Mouse (Mus musculus): ENCODE results near the gene Sirt7. TPM values are rescaled to one million over a fixed set of nuclear protein-coding genes. Genes with fewer than 3 reads are reported as not detected.

Gene Sirt7
- polyA plus RNA-seq, 1 experiment from 2014 or later, result 32.9 TPM

DNA sequence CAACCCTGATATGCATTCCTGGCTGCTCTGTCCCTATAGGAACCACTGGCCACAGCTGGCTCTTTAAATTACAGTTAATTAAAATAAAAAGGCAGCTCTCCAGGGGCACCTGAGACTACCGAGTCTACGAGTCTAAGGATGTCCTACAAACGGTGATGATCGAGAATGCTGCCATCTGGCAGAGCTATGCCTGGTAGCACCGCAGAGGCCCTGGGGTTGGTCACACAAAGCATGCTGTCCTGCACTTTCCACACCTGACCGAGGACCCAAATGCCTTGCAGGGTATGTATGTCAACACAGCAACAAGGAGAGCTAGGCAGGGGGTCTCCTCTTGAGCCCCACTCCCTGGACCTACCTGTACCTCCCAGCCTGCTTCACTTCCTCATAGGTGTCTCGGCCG, 11.1 kb downstream of the Sirt7 start:
- Histone ChIP-seq H3K4me1 (peaks cover 26% of the 10 kb centered on the region), H3K9me3 (no peaks in the 10 kb centered on the region), H3K27me3 (peaks cover 3% of the 10 kb centered on the region), H3K4me2 (no peak overlapping the region), H3K9ac (no peak overlapping the region), H3K36me3 (peaks cover 67% of the 10 kb centered on the region), H3K4me3 (no peak overlapping the region), H3K27ac (no peak overlapping the region)
- 80% methylated on average over 8 of the region's 8 CpGs for WGBS
- ATAC-seq (ENCODE audit: insufficient number of reproducible peaks, low FRiP score, low TSS enrichment, low read depth), result no peak

DNA sequence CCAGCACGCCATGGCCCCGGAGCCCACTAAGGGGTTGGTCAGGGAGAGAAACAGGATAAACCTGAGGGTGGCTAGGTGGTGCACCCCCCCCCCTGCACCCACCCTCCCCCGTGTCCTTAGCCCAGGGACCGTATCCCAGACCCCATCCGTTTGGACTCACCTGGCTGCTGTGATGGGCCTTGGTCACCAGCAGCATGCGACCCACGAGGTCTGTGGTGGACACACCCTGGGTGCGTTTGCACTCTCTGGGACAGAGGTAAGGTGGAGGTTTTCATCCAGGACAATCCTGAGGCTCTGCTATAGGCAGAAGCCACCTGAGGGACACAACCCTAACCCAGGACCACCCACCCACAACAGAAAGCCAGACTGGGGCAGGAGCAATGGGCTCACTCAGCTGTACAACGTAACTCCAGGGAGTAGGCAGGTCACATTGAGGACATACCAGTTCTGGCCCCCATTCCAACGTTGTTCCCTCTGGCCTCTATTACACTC, 11.5 kb downstream of the Sirt7 start:
- Histone ChIP-seq H3K27me3 (peaks cover 3% of the 10 kb centered on the region), H3K4me2 (no peak overlapping the region), H3K36me3 (peaks cover 62% of the 10 kb centered on the region), H3K27ac (no peak overlapping the region), H3K9me3 (no peaks in the 10 kb centered on the region), H3K4me1 (peaks cover 29% of the 10 kb centered on the region), H3K9ac (no peak overlapping the region), H3K4me3 (no peak overlapping the region)
- WGBS, result 86% methylated on average over 10 of the region's 10 CpGs
- no peak for ATAC-seq (ENCODE audit: insufficient number of reproducible peaks, low FRiP score, low TSS enrichment, low read depth)

DNA sequence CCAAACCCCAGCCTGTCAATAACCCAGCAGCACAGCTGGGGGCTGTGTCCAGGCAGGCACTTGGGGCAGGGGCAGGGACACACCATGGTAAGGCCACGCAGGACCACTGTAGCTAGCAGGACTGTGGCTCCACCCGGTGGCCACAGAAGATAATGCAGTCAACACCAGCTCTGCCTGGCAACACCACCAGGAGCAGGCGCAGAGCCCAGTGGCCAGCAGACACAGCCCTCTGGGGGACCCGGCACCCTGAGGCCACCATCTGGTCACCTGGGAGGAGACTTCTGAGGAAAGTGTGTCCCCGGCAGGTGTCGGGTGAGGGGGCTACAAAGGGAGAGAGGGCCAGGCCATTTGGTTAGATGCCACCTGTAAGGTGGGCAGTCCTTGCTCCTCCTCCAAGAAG, 12.3 kb downstream of the Sirt7 start:
- peaks cover 57% of the 10 kb centered on the region for H3K36me3 ChIP-seq
- WGBS, result 35% methylated on average over 6 of the region's 6 CpGs
- H3K4me2 ChIP-seq, result no peak overlapping the region
- no peak for ATAC-seq (ENCODE audit: insufficient number of reproducible peaks, low FRiP score, low TSS enrichment, low read depth)
- no peak overlapping the region for H3K27ac ChIP-seq
- H3K9ac ChIP-seq, result no peak overlapping the region
- H3K4me1 ChIP-seq, result peaks cover 33% of the 10 kb centered on the region
- H3K4me3 ChIP-seq, result no peak overlapping the region
- H3K9me3 ChIP-seq, result no peaks in the 10 kb centered on the region
- H3K27me3 ChIP-seq, result peaks cover 6% of the 10 kb centered on the region

DNA sequence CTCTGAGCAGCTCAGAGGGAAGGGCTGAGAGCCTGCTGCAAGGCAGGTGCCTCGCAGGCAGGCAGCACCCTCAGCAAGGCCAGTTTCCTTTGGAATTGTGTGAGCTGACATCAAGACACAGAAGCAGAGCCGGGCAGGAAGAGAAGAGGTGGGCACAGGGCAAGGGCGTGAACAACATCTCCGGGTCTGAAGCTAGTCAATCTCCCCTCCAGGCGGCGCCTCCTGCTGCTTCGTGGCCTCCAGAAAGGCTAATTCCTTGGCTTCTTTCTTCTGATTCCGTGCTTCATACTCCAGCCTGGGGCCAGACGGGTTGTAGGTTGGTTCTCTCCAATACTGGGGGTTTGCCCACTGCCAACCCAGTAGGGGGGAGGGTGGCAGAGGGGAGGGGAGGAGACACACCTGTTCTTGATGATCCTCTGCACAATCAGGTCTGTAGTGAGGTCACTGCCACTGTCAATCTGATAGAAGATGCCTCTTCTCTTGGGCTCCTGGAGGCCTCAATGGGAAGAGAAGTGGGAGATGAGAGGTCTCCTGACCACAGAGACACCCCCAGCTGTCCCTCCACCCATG, 14.5 kb downstream of the Sirt7 start:
- Histone ChIP-seq H3K27me3 (peaks cover 6% of the 10 kb centered on the region), H3K4me2 (no peak overlapping the region), H3K36me3 (peaks cover 73% of the 10 kb centered on the region), H3K4me1 (peaks cover 19% of the 10 kb centered on the region), H3K9me3 (no peaks in the 10 kb centered on the region), H3K9ac (no peak overlapping the region), H3K4me3 (no peak overlapping the region), H3K27ac (no peak overlapping the region)
- WGBS, result 88% methylated on average over 9 of the region's 9 CpGs
- ATAC-seq (ENCODE audit: insufficient number of reproducible peaks, low FRiP score, low TSS enrichment, low read depth), result no peak

DNA sequence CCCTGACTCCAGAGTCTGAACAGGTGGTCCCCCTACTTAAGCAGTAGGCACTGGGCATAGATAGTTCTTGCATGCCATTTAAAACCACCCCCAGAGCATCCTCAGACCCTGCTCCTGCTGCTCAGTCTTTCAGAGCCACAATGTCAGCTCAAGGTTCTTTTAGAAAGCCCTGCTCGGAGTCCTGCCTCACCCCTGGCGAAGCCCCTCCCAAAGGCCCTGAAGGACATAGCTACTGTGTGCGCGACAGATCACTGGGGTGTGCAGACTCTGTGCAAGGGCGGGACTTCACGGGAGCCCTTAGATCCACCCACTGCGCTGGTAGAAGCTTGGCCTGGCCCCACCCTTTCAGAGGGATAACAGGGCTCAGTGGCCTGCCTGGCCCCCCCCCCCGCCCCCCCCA, 15.8 kb downstream of the Sirt7 start:
- H3K36me3 ChIP-seq, result peaks cover 77% of the 10 kb centered on the region

DNA sequence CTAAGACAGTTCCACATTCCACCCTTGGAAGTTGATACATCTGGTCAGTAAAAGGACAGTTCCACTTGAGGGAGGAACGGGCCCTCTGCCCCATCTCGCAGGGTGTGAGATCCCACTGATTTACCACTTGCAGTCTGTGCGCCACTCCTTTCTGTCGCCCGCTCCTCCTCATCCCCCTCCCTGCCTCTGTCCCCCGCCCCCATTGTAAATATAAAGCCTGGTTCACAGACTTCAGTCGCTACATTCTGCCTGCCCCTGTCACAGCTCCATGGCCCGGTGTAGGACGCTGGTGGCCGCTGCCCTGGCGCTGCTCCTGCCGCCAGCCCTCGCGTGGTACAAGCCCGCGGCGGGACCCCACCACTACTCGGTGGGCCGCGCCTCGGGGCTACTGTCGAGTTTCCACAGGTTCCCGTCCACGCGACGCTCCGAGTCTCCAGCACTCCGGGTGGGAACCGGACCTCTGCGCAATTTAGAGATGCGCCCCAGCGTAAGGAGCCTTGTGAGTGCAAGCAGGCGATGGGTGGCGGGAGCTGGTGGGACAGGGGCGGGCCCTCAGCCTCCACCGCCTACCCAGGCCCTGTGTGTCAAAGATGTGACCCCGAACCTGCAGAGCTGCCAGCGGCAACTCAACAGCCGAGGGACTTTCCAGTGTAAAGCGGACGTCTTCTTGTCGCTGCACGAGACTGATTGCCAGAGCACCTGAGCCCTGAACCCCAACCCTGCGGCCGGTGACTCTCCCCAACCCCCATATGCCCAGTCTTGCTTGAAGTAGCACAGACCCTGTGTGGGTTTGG, 16.6 kb downstream of the Sirt7 start, which contains the start of gene Npb:
Gene Npb, plus strand, starts transcription at position 237 of the 794 bp plus-strand sequence.
- Histone ChIP-seq H3K4me2 (peak within 1 kb of the TSS; percentile 58), H3K27me3 (peaks cover 6% of the 10 kb centered on the region), H3K9ac (peak within 1 kb of the TSS; percentile 26), H3K27ac (no peak within 1 kb of the TSS), H3K4me3 (peak within 1 kb of the TSS; percentile 33), H3K9me3 (no peaks in the 10 kb centered on the region), H3K36me3 (peaks cover 78% of the 10 kb centered on the region), H3K4me1 (peaks cover 19% of the 10 kb centered on the region)
- no peak for ATAC-seq (ENCODE audit: insufficient number of reproducible peaks, low FRiP score, low TSS enrichment, low read depth)
- WGBS, result 5% methylated on average over 45 of the region's 45 CpGs

More for the DNA sequence above, 15.8 kb downstream of the Sirt7 start:
- no peak overlapping the region for H3K4me2 ChIP-seq
- H3K9ac ChIP-seq, result no peak overlapping the region
- WGBS, result 35% methylated on average over 8 of the region's 8 CpGs
- no peak overlapping the region for H3K4me3 ChIP-seq
- H3K4me1 ChIP-seq, result peaks cover 19% of the 10 kb centered on the region
- H3K9me3 ChIP-seq, result no peaks in the 10 kb centered on the region
- H3K27ac ChIP-seq, result no peak overlapping the region
- H3K27me3 ChIP-seq, result peaks cover 6% of the 10 kb centered on the region
- no peak for ATAC-seq (ENCODE audit: insufficient number of reproducible peaks, low FRiP score, low TSS enrichment, low read depth)

DNA sequence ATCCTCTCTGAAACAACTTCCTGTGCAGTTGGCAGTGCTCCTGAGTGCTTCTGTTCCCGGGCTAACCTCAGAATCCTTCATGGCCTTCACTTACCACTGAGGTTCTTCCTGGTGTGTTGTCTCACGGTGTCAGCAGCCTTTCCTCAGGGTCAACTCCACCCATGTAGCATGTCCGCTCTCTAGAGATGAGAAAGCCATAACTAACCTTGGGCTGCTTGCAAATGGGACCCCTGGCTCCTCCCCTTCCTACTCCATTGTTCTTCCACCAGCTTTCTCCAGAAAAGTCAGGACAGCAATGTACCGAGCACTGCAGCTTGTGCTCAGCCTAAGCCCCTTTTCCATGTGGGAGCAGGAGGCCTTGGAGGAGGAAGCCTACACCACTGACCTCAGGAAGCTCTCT, 18.3 kb downstream of the Sirt7 start:
- WGBS, result 82% methylated on average over 4 of the region's 4 CpGs
- H3K9me3 ChIP-seq, result no peaks in the 10 kb centered on the region
- H3K27me3 ChIP-seq, result peaks cover 6% of the 10 kb centered on the region
- H3K4me2 ChIP-seq, result no peak overlapping the region
- no peak overlapping the region for H3K4me3 ChIP-seq
- H3K36me3 ChIP-seq, result peaks cover 78% of the 10 kb centered on the region
- no peak overlapping the region for H3K9ac ChIP-seq
- H3K4me1 ChIP-seq, result peaks cover 19% of the 10 kb centered on the region
- no peak overlapping the region for H3K27ac ChIP-seq
- ATAC-seq (ENCODE audit: insufficient number of reproducible peaks, low FRiP score, low TSS enrichment, low read depth), result no peak

DNA sequence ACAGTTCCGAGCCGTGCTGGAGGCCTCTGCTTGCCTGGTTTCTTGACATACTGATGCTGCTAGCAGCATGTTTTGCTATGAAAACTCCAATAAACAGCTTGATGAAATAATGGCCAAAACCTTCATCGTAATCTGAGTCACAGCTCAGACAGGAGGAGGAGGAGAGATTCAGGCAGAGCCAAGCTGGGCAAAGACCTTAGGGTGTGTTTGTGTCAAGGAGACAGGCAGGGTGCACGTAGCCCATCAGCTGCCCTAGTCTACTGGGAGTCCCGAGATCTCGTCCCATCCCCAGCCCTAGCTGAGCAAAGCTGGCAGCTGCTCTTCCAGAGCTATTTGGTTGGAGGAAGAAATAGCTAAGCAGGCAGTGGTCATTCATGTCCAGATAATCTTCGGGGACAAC, 19.4 kb downstream of the Sirt7 start:
- Histone ChIP-seq H3K27me3 (peaks cover 6% of the 10 kb centered on the region), H3K27ac (no peak overlapping the region), H3K9ac (no peak overlapping the region), H3K4me3 (no peak overlapping the region), H3K4me1 (peaks cover 19% of the 10 kb centered on the region), H3K4me2 (no peak overlapping the region), H3K9me3 (no peaks in the 10 kb centered on the region), H3K36me3 (peaks cover 72% of the 10 kb centered on the region)
- WGBS, result 89% methylated on average over 7 of the region's 7 CpGs
- ATAC-seq (ENCODE audit: insufficient number of reproducible peaks, low FRiP score, low TSS enrichment, low read depth), result no peak

DNA sequence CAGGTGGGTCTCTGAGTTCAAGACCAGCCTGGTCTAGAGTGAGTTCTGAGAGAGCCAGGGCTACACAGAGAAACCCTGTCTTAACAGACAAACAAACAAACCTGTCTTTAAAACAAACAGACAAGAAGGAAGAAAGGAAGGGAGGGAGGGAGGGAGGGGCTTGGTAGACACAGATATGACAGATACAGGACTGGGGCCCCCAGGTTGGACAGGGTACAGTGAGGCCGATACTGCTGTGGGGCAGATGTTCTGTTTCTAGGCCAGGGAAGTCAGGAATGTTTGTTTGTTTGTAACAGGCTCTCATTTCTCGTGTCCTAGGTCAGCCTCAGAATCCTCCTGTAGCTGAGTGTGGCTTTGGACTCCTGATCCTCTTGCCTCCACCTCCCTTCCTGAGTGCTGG, 21.5 kb downstream of the Sirt7 start:
- Histone ChIP-seq H3K4me3 (no peak overlapping the region), H3K4me2 (no peak overlapping the region), H3K27ac (no peak overlapping the region), H3K36me3 (peaks cover 61% of the 10 kb centered on the region), H3K4me1 (peaks cover 17% of the 10 kb centered on the region), H3K9ac (no peak overlapping the region), H3K27me3 (peaks cover 3% of the 10 kb centered on the region; the same call in 1 of the 2 replicates), H3K9me3 (no peaks in the 10 kb centered on the region)
- ATAC-seq (ENCODE audit: insufficient number of reproducible peaks, low FRiP score, low TSS enrichment, low read depth), result no peak
- WGBS, result 79% methylated on average over 2 of the region's 2 CpGs

DNA sequence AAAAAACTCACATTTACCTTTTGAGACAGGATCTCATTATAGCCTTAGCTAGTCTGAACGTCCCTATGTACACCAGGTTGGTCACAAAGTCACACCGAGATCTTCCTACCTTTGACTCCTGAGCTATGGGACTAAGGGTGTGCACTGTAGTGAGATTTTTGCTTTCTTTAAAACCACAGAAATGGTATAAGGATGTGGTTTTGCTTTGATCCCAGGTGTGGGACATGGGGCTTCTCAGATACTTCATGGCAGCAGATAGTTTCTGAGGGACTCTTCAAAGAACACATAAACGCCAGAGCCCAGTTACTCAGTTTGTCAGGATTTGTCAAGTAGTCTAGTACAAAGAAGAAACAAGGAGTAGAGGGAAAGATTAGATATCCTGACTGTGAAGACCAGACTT, 24.3 kb downstream of the Sirt7 start:
- 94% methylated on average over 3 of the region's 3 CpGs for WGBS
- Histone ChIP-seq H3K4me1 (peaks cover 24% of the 10 kb centered on the region), H3K36me3 (peaks cover 58% of the 10 kb centered on the region), H3K27ac (no peak overlapping the region), H3K4me3 (no peak overlapping the region), H3K9ac (no peak overlapping the region), H3K9me3 (no peaks in the 10 kb centered on the region), H3K4me2 (no peak overlapping the region), H3K27me3 (no peaks in the 10 kb centered on the region)
- no peak for ATAC-seq (ENCODE audit: insufficient number of reproducible peaks, low FRiP score, low TSS enrichment, low read depth)

DNA sequence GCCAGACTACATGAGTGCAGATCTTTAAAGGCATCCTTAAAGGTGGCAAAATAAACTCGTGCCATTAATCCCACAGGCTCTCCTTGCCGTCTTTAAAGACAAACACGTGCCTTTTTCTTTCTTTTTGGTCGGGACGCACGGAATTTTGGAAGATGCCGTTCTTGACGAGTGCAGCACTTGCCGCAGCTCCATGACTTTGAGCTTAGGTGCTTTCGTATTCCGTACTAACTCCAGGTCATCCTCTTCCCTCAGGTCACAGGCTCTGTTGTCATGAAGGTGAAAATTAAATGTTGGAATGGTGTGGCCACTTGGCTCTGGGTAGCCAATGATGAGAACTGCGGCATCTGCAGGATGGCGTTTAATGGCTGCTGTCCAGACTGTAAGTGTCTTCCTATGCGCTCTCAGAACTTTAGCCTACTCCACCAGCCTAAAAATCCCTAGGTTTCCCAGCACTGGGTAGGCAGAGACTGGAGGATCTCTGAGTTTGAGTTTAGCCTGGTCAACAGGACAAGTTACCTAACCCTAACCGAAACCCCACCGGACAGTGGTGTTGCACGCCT, 26.0 kb downstream of the Sirt7 start:
- H3K4me1 ChIP-seq, result peaks cover 27% of the 10 kb centered on the region
- no peaks in the 10 kb centered on the region for H3K27me3 ChIP-seq
- H3K4me3 ChIP-seq, result peak overlapping the region; percentile 95
- H3K27ac ChIP-seq, result peak overlapping the region; percentile 93
- peak overlapping the region; percentile 74 for H3K4me2 ChIP-seq
- WGBS, result 40% methylated on average over 17 of the region's 17 CpGs
- no peak for ATAC-seq (ENCODE audit: insufficient number of reproducible peaks, low FRiP score, low TSS enrichment, low read depth)
- H3K9ac ChIP-seq, result peak overlapping the region; percentile 97
- H3K36me3 ChIP-seq, result peaks cover 56% of the 10 kb centered on the region
- no peaks in the 10 kb centered on the region for H3K9me3 ChIP-seq

All from limb, embryonic 15.5 days (tissue).